In the genomic region with DNA sequence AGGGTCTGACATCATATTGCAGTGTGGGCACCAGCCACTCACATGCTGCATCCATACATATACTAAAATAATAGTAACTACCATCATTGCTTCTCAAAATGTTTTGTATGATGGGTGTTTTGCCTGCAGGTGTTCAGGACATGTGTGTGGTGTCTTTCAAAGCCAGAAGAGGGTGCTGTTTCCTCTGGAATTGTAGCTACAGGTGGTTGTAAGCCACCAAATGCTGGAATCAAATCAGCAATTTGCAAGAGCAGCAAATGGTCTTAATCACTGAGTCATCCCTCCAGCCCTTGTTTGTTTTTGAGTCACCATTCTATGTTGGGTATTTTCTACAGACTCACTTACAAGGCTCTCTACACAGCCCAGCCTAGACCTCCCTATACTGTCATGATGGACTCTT, we compare ENCODE assay signal across 9 mouse cellular contexts. TPM values are rescaled to one million over a fixed set of nuclear protein-coding genes. Genes with fewer than 3 reads are reported as not detected.
DNase-seq lines count a peak whose midpoint lies in the region; ATAC-seq and TF ChIP-seq lines count a peak whose summit lies in the region.
"Had no signal": no experiment of that assay in that cellular context is flagged by ENCODE, and none has a peak within 500 bp of the region (broad histone marks: within the 10 kb centered on the region; RNA-seq: fewer than 3 reads in every experiment).

No protein-coding gene starts in this region.

- TF ChIP-seq EP300 in heart, postnatal 0 days (IDR thresholded peaks at IDR 0.05; ENCODE audit: low read depth), result no peak
- no peak for TF ChIP-seq EP300 in ES-Bruce4 (IDR thresholded peaks at IDR 0.05; ENCODE audit: insufficient read depth, low read depth, low read length)

- TF ChIP-seq POLR2A in ES-Bruce4 (IDR thresholded peaks at IDR 0.05; ENCODE audit: insufficient read depth, low read length), result no peak

- H3K36me3 ChIP-seq in heart, postnatal 0 days (replicated peaks; ENCODE audit: control insufficient read depth, insufficient read depth, low read length), result peaks cover 17% of the 10 kb centered on the region
- H3K36me3 ChIP-seq in heart, embryonic 10.5 days, result peaks cover 17% of the 10 kb centered on the region
- H3K36me3 ChIP-seq in ES-Bruce4 (ENCODE audit: control insufficient read depth, insufficient read depth, low read length, poor library complexity, severe bottlenecking), result peaks cover 21% of the 10 kb centered on the region

- no peak overlapping the region for H3K4me3 ChIP-seq in heart, postnatal 0 days (ENCODE audit: low read depth, low read length)
- no peak overlapping the region for H3K4me3 ChIP-seq in heart, embryonic 10.5 days
- no peak overlapping the region for H3K4me3 ChIP-seq in ES-Bruce4 (ENCODE audit: low read depth, low read length)
- H3K4me3 ChIP-seq: erythroblast, embryonic 14.5 days had no signal

- H3K9ac ChIP-seq in heart, postnatal 0 days (replicated peaks; ENCODE audit: low read depth, low read length), result no peak overlapping the region
- no peak overlapping the region for H3K9ac ChIP-seq in ES-Bruce4 (ENCODE audit: low read depth, poor library complexity, severe bottlenecking)

- H3K4me2 ChIP-seq in heart, postnatal 0 days (ENCODE audit: low read depth, low read length), result no peak overlapping the region

- no peak overlapping the region for H3K27ac ChIP-seq in heart, postnatal 0 days (ENCODE audit: low read depth)
- no peak overlapping the region for H3K27ac ChIP-seq in heart, embryonic 10.5 days
- H3K27ac ChIP-seq in ES-Bruce4 (ENCODE audit: insufficient read depth, low read length), result no peak overlapping the region

- DNase-seq in heart, postnatal 0 days (ENCODE audit: low spot score), result peak; percentile 36
- DNase-seq in heart, embryonic 10.5 days (ENCODE audit: low spot score), result no peak
- DNase-seq in c-Kit-positive CD71-negative TER-119-negative erythroid progenitor cells, embryonic 14.5 days (ENCODE audit: low read depth), result peak; percentile 46
- peak; percentile 31 to 67 for DNase-seq in lung, adult 18-20 months
- DNase-seq in frontal cortex, adult 2 months (ENCODE audit: extremely low spot score in 1 of 2, low spot score in 1 of 2), result no peak
- no peak for DNase-seq in layer of hippocampus, adult 9-11 months
- DNase-seq in cerebellum, adult 11 months, result no peak

- no peaks in the 10 kb centered on the region for H3K27me3 ChIP-seq in heart, postnatal 0 days (ENCODE audit: control insufficient read depth, insufficient read depth, low read length)
- no peaks in the 10 kb centered on the region for H3K27me3 ChIP-seq in heart, embryonic 10.5 days (ENCODE audit: insufficient read depth, poor library complexity, severe bottlenecking)
- no peaks in the 10 kb centered on the region for H3K27me3 ChIP-seq in ES-Bruce4 (ENCODE audit: control insufficient read depth, insufficient read depth, low read length, poor library complexity, severe bottlenecking)

- H3K9me3 ChIP-seq in heart, postnatal 0 days (replicated peaks; ENCODE audit: control insufficient read depth, low read length), result no peaks in the 10 kb centered on the region
- H3K9me3 ChIP-seq in heart, embryonic 10.5 days, result no peaks in the 10 kb centered on the region
- H3K9me3 ChIP-seq in ES-Bruce4 (replicated peaks; ENCODE audit: control insufficient read depth, insufficient read depth, low read length, poor library complexity, severe bottlenecking), result no peaks in the 10 kb centered on the region

- peak; percentile 60 for TF ChIP-seq CTCF in heart, postnatal 0 days (IDR thresholded peaks at IDR 0.05; ENCODE audit: low read depth)
- peak; percentile 12 for TF ChIP-seq CTCF in ES-Bruce4 (IDR thresholded peaks at IDR 0.05; ENCODE audit: low read depth, low read length)

- ATAC-seq in heart, postnatal 0 days (ENCODE audit: insufficient read depth, low read depth), result no peak; the same call in 1 of the 2 replicates

- H3K4me1 ChIP-seq in heart, postnatal 0 days (ENCODE audit: control insufficient read depth, insufficient read depth), result peaks cover 14% of the 10 kb centered on the region; the same call in 1 of the 2 replicates
- H3K4me1 ChIP-seq in heart, embryonic 10.5 days, result peaks cover 17% of the 10 kb centered on the region
- H3K4me1 ChIP-seq in ES-Bruce4 (ENCODE audit: control insufficient read depth, insufficient read depth, low read length), result no peaks in the 10 kb centered on the region

RNA-seq across cellular contexts. Expression of a gene that starts 1.8 kb away (rescaled TPM):
- total RNA-seq in heart, postnatal 0 days (2014; rRNA removed; ENCODE audit: low replicate concordance), result 256 and 302 TPM in 2 replicates
- polyA plus RNA-seq in heart, postnatal 0 days (2015; fragmentation: Nextera tagmentation; extraction: Ambion mirVana), result 274 and 296 TPM in 2 replicates
- polyA plus RNA-seq in heart, embryonic 10.5 days (2016; fragmentation: Nextera tagmentation; extraction: Ambion mirVana), result 305 and 348 TPM in 2 replicates
- 331 and 345 TPM in 2 replicates for polyA plus RNA-seq in ES-Bruce4 (2011; ENCODE audit: insufficient read depth, insufficient read length, low read depth, missing spikeins)
- polyA plus RNA-seq in frontal cortex, adult 2 months (2012; rRNA removed), result 245 and 253 TPM in 2 replicates

RNA-seq across cellular contexts. Expression of a gene that starts 44.3 kb away (rescaled TPM):
- 183 and 212 TPM in 2 replicates for total RNA-seq in heart, postnatal 0 days (2014; rRNA removed; ENCODE audit: low replicate concordance)
- 101 and 112 TPM in 2 replicates for polyA plus RNA-seq in heart, postnatal 0 days (2015; fragmentation: Nextera tagmentation; extraction: Ambion mirVana)
- 30.5 and 35.8 TPM in 2 replicates for polyA plus RNA-seq in heart, embryonic 10.5 days (2016; fragmentation: Nextera tagmentation; extraction: Ambion mirVana)
- polyA plus RNA-seq in ES-Bruce4 (2011; ENCODE audit: insufficient read depth, insufficient read length, low read depth, missing spikeins), result 0.68 and 1.3 TPM in 2 replicates
- 13.9 and 14.5 TPM in 2 replicates for polyA plus RNA-seq in frontal cortex, adult 2 months (2012; rRNA removed)

RNA-seq across cellular contexts. Expression of a gene that starts 51.2 kb away (rescaled TPM):
- total RNA-seq in heart, postnatal 0 days (2014; rRNA removed; ENCODE audit: low replicate concordance), result 19.9 and 22.3 TPM in 2 replicates
- polyA plus RNA-seq in heart, postnatal 0 days (2015; fragmentation: Nextera tagmentation; extraction: Ambion mirVana), result 5.8 TPM in 2 replicates
- 11.8 and 13.2 TPM in 2 replicates for polyA plus RNA-seq in heart, embryonic 10.5 days (2016; fragmentation: Nextera tagmentation; extraction: Ambion mirVana)
- 89.2 and 92.6 TPM in 2 replicates for polyA plus RNA-seq in ES-Bruce4 (2011; ENCODE audit: insufficient read depth, insufficient read length, low read depth, missing spikeins)
- polyA plus RNA-seq in frontal cortex, adult 2 months (2012; rRNA removed), result 42.6 and 47.6 TPM in 2 replicates

Comparison
In these comparisons a context has a peak if more than half of its experiments do, and no peak if none do; other contexts are left out.
1. DNase-seq: peak in heart, postnatal 0 days (single experiment), c-Kit-positive CD71-negative TER-119-negative erythroid progenitor cells, embryonic 14.5 days (single experiment) and lung, adult 18-20 months (2 of 2); none in heart, embryonic 10.5 days (single experiment), frontal cortex, adult 2 months (0 of 2), layer of hippocampus, adult 9-11 months (single experiment) and cerebellum, adult 11 months (single experiment).